Mouse (Mus musculus) urinary bladder, postnatal 25 days (tissue): ENCODE measurements around the gene Nfix.
"Not testable (repeated sequence)": the region's sequence is repeated elsewhere in the genome, so short reads cannot be mapped to it uniquely, and the experiment has no call there.

Source experiments
- DNase-seq: peaks from one replicate; pipeline ENCODE4 v3.0.0; 2022; ENCODE audit warnings: low spot score

Nfix gene

DNA sequence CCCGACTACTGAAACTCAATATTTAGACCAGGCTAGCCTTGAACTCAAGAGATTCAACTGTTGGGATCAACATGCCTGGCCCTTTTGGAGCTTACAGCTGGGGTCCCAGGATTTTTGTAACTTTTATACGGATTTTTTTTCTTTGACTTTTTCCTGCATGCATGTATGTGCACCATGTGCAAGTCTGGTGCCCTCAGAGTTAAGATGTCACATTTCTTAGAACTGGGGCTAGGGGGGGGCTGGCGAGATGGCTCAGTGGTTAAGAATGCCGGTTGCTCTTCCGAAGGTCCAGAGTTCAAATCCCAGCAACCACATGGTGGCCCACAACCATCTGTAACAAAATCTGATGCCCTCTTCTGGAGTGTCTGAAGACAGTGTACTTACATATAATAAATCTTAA is 99.6 kb downstream of the Nfix start:
- DNase-seq: no peak

DNA sequence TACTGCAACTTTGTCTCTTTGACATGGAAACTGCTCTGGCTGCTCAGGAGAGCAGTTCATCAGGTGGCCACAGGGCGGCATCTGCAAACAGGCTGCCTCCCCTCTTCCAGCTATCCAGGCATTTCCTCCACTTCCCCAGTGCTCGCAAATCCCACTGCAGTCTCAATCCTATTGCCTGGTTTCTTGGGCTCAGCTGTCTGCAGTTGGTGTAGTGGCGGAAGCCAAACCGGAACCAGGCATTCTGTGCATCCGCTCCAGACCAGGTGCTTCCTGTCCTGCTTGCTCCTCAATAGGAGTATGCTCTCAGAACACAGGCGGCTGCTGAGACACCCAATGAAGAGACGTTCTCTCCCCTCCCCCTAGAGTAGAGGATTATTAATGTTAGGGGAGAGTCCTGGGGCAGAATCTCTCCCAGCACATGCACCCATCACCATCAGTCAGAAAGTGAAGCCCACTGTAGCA is 100.3 kb downstream of the Nfix start:
- DNase-seq: no peak

DNA sequence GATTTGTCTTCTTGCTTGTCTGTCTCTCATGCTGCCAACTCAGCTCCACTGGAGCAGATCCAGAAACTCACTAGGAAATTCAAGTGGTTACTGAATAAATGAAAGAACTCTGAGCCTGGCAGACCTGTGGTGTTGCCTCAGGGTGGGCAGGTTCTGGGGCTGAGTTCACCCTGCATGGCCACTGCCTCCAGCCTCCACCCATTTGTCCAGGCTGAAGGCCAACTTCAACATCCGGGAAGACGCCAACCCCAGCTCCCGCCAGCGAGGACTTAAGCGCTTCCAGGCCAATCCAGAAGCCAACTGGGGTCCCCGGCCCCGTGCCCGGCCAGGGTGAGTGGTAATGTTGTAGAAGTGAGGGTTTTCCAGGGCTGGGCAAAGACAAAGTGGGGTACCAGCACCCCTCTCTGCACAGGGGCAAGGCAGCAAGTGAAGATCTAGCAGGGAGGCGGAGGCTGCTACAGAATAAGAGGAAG is 101.2 kb downstream of the Nfix start:
- no peak for DNase-seq

DNA sequence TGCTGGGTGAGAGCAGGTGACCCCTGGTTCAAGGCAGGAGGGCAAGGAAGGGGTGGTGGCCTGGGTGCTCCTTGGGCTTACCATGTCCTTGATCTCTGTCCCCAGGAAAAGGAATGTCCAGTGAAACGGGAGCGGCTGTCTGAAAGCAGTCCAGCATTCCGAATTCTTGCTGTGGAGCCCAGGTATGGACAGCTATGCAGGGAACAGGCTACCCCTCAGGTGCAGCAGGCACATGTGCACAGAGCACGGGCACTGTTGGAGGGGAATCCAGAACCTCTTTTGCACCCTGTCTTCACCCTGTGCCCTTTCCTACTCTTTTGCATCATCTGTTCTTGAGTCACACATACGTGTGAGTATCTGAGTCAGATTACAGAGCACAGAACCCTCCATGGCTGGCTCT is 101.9 kb downstream of the Nfix start:
- no peak for DNase-seq

DNA sequence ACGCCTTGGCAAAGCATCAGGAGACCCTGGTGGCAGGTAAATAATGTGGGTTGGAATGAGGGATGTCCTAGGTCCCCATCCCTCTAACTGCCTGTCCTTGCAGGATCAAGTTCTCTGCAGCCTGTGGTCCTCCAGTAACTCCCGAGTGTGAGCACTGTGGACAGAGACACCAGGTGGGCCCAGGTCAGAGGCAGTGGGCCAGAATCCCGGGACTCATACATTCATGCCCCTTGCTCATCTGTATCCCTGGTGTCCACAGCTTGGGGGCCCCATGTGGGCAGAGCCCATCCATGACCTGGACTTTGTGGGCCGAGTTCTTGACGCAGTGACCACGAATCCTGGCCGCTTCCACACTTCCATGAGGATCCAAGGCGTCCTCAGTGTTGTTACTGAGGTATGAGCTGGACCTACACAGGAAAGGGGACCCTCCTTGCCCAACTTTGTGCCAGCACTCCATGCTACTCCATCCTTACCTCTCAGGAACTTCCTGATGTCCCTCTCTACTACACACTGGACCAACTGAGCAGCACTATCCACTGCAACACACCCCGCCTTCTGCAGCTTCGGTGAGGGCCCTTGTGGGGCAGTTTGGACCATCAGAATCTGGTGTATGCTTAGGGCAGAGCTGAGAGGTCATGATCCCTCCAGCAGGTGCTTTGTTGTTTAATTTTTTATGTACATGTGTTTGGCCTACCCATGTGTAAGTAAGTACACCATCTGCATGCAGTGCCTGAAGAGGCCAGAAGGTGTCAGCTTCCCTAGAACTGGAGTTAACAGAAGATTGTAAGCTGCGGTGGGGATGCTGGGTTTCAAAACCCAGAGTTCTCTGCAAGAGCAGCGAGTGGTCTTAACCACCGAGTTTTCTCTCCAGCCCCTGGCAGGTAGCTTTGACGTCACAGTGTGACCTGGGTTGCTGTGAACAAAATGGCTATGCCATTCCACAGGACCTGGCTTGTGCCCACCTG is 102.7 kb downstream of the Nfix start:
- DNase-seq: no peak

- DNase-seq: no peak
Measured at GRCm38 (mm10) chr8:84695140-84695539, 105.0 kb downstream of the Nfix start.

- no peak for DNase-seq
Measured at GRCm38 (mm10) chr8:84693332-84693731, 106.8 kb downstream of the Nfix start.

DNA sequence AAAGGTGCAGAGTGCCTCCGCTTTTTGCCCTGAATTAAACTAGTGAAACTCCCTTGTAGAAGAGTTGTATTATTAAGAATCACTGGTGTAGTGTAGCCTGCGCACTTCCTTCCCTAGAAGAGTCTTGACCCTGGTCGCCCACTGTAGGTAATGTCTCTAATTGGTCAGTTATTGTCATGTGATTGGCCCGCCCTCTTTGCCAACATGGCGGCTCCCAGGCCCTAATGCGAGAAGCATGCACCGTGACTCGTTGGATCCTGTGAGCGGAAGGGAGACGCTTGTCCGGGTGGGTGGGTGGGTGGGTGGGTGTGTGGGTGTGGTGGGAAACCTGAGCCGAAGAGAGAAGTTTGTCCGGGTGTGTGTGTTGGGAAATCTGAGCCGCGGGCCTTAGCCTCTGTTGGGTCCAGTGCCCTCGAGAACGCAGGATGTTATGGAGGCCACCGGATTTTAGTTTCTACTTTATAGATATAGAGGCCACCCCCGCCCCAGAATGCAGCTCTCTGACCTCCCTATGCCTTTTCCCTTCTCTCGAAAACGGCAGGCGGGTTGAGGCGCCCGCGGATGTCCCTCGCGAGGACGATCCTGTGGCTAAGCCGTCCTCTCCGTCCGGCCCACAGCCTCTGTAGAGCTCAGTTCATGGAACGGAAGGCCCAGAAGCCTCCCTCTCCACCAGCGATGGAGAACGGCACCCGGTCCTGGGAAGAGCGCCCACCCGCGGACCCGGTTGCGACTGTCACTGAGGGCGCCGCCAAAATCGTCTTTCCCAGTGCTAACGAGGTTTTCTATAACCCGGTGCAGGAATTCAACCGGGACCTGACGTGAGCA is 110.8 kb downstream of the Nfix start:
- peak; percentile 85 for DNase-seq

- peak; percentile 83 for DNase-seq
Measured at GRCm38 (mm10) chr8:84687705-84688100, 112.4 kb downstream of the Nfix start, which contains the start of gene Nacc1. Gene Nacc1, minus strand, starts transcription at chr8:84687862.

GRCm38 (mm10) chr8:84687003-84687704 is 113.0 kb downstream of the Nfix start:
- no peak for DNase-seq

DNA sequence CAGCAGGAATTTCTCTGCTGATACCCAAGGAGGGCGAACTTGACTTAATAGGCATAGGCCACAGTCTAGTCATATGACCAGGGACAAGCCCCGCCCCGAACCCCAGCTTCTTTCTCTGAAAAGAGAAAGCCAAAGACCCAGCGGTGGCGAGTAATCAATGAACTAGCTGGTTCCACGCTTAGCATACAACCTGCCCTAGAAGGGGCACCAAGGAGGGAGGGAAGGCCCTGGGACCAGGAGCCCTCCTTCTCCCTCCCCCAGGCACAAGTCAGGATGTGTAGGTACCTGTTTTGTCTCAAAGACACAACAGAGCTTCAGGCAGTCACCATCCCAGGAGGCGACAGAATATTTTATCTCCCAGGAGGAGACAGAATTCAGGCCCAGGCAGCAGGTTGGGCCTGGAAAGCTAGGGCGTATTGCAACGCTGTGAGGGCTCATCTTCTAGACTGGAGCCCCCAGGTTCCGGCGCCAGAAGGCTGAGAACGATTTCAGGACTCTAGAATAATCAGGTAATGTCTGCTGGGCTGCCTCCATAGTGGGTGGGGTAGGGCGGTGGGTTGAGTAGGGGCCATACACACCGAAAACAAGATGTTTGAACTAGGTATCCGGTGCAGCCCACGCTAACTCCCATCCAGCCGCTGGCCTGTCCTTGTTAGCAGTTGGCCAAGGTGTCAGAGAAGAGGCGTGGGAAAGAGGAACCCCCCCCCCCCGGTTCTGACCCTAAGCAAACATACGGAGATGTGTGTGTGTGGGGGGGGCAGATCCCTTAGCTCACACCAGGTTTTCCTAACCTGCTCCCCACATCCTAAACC is 113.7 kb downstream of the Nfix start, which contains the start of gene Trmt1:
TSS of gene Trmt1 (plus strand) at position 117 of the 812 bp plus-strand sequence.
- no peak for DNase-seq

- DNase-seq: no peak
Measured at GRCm38 (mm10) chr8:84684537-84684936, 115.6 kb downstream of the Nfix start.

DNA sequence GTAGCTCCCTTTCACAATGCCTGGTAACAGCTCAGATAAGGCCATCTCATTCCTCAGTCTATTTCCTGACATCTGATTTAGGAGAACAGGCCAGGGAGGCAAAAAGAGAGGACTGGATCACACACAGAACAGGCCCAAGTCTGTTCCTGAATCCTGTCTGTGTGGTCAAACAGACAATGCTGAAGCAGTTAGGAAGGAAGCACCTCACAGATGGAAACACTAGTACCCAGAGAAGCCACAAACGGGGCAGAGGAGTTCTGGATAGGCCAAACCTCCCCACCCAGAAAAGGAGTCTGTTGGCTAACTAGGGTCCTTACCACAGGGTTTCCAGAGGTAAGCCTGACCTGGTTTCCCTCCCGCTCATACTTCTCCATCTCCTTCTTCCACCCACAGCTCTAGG is 117.9 kb downstream of the Nfix start:
- DNase-seq: no peak

DNA sequence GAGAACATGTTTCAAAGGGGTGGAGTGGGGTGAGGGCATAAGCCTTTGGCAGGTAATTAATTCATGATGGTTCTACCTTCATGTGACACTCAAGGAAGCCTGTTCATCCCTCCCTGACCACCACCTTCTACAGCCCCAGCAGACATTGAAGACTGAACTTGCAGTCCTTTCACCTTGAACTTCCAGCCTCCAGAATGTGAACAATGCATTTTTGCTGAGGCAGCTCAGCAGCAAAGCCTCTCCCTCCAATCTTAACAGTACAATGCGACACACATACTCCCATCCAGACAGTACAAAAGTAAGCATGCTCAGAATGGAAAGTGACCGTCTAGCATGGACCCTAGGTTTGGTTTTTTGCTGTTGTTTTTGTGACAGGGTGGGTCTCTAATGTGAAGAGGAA is 118.7 kb downstream of the Nfix start:
- DNase-seq: no peak

DNA sequence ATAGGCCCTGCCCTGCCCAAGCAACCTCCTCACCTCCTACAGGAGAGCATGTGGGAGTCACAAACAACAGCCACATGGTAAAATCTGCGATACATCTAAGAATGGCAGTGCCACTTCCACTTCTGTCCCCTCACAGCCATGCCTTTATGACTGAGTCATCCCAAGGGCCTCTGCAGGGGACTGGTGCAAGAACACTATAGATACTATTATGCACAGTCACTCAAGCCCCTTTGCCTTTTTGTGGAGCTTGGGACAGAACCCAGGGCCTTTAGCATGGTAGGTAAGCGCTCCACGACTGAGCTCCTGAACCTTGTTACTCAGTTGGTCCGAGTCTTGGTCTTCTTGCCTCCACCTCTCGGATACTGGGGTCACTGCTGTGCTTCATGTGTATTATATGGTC is 122.8 kb downstream of the Nfix start:
- no peak for DNase-seq

DNA sequence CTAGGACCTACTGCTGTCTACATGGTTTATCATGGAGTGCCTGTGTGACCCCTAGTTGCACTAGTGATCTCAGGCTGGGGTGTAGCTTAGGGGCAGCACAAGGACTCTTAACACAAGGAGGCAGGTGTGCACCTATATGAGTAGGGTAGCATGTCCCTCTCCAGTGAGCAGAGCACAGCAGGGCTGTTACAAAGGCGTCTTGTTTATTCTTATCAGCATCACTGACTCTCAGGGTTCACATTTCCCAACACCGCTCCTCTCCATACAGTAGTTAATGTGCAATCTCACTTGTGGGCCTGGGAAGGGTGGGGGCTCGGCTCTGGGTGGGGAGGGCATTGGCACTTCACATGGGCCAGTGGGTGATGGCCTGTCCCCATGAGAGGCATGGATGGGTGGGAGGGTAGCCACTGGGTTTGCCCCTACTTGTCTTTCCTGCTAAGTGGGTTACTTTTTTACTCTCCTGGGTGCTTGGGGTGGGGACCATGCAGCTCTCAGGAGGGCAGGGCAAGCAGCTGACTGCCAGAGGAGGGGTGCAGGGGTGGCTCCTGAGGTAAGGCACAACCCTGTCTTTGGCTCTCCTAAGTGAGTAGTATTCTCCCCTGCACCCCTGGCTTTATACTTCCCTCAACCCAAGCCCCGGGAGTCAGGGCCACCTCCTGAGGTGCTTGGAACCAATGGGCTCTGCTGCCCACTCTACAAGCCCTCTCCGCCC is 129.7 kb downstream of the Nfix start:
- DNase-seq: not testable (repeated sequence)

- no peak for DNase-seq
Measured at GRCm38 (mm10) chr8:84668731-84669485, 131.2 kb downstream of the Nfix start.

GRCm38 (mm10) chr8:84668081-84668480 is 132.1 kb downstream of the Nfix start:
- DNase-seq: no peak

DNA sequence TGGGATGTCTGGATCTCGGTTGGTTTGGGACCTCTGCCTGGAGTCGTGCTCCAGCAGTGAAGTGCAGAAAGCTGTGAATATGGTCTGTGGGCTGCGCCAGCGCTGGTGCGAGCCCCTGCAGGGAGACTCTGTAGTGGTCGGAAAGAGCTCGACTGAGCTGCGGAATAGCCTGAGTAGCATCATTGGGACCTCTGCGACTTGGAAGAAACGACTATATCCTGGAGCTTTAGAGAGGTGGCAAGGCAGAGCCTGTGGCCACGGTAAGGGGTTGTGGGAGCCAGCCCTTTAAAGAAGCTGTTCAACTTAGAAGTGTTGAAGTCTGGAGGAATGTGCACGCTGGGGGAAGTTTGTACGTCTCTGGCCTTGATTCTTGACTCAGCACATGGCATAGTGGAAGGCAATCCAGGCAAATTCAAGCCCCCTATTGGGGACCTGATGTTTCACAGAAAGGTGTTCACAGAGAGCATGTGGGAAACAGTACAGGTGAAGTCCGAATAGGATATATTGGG is 134.7 kb downstream of the Nfix start:
- no peak for DNase-seq
